Mouse (Mus musculus): Measurements from ENCODE around the gene Rslcan18. TPM values are rescaled to one million over a fixed set of nuclear protein-coding genes. Genes with fewer than 3 reads are reported as not detected.
"Not testable (repeated sequence)": the region's sequence is repeated elsewhere in the genome, so short reads cannot be mapped to it uniquely, and the experiment has no call there.

Gene Rslcan18
- total RNA-seq (2014; rRNA removed) (not detected in 2 replicates), polyA plus RNA-seq (2015; fragmentation: Nextera tagmentation; extraction: Ambion mirVana) (0.08 TPM in 1 of 2 replicates, not detected in the other)

- not testable (repeated sequence) for H3K9me3 ChIP-seq (ENCODE audit: low read length); H3K9ac ChIP-seq; H3K27me3 ChIP-seq (ENCODE audit: insufficient read depth, low read length); DNase-seq; H3K27ac ChIP-seq (ENCODE audit: low read depth, low read length); ATAC-seq; H3K4me2 ChIP-seq (ENCODE audit: low read depth); H3K4me3 ChIP-seq (ENCODE audit: low read depth, low read length); H3K36me3 ChIP-seq (ENCODE audit: insufficient read depth); H3K4me1 ChIP-seq (ENCODE audit: insufficient read depth)
- WGBS = 91% methylated on average over 8 of the region's 8 CpGs
Measured at GRCm38 (mm10) chr13:67116163-67116562, at the start of gene Rslcan18. Gene Rslcan18, minus strand, starts transcription at chr13:67116263.

GRCm38 (mm10) chr13:67128038-67128721, 12.1 kb upstream of the Rslcan18 start:
- no peaks in the 10 kb centered on the region for H3K27me3 ChIP-seq (ENCODE audit: insufficient read depth, low read length)
- H3K9ac ChIP-seq = peak overlapping the region; percentile 83
- peak; percentile 99 for ATAC-seq
- H3K4me2 ChIP-seq (ENCODE audit: low read depth) = peak overlapping the region; percentile 88
- peak; percentile 22 for TF ChIP-seq CTCF (IDR thresholded peaks at IDR 0.05; ENCODE audit: low read depth)
- 1% methylated on average over 18 of the region's 18 CpGs for WGBS
- 0 out of 2 replicates have a peak, but pooled peaks cover 8% of the 10 kb centered on the region for H3K4me1 ChIP-seq (ENCODE audit: insufficient read depth)
- peak; percentile 92 for DNase-seq
- peak overlapping the region; percentile 67; the same call in 1 of the 2 replicates for H3K27ac ChIP-seq (ENCODE audit: low read depth, low read length)
- H3K4me3 ChIP-seq (ENCODE audit: low read depth, low read length) = peak overlapping the region; percentile 73
- H3K9me3 ChIP-seq (ENCODE audit: low read length) = no peaks in the 10 kb centered on the region
- no peaks in the 10 kb centered on the region for H3K36me3 ChIP-seq (ENCODE audit: insufficient read depth)

GRCm38 (mm10) chr13:67127507-67127906, 11.4 kb upstream of the Rslcan18 start:
- not testable (repeated sequence) for H3K36me3 ChIP-seq (ENCODE audit: insufficient read depth); H3K9me3 ChIP-seq (ENCODE audit: low read length); DNase-seq; H3K27ac ChIP-seq (ENCODE audit: low read depth, low read length); H3K27me3 ChIP-seq (ENCODE audit: insufficient read depth, low read length); H3K4me1 ChIP-seq (ENCODE audit: insufficient read depth)
- Histone ChIP-seq H3K4me3 (ENCODE audit: low read depth, low read length) (peak overlapping the region; percentile 73), H3K4me2 (ENCODE audit: low read depth) (peak overlapping the region; percentile 88), H3K9ac (peak overlapping the region; percentile 83)
- WGBS = 79% methylated on average over 10 of the region's 10 CpGs
- ATAC-seq = peak; percentile 7

GRCm38 (mm10) chr13:67124460-67124859, 8.4 kb upstream of the Rslcan18 start:
- no peak for TF ChIP-seq CTCF (IDR thresholded peaks at IDR 0.05; ENCODE audit: low read depth)
- DNase-seq (no peak), ATAC-seq (no peak)
- H3K4me2 ChIP-seq (ENCODE audit: low read depth) = no peak overlapping the region
- no peaks in the 10 kb centered on the region for H3K9me3 ChIP-seq (ENCODE audit: low read length)
- H3K27me3 ChIP-seq (ENCODE audit: insufficient read depth, low read length) = no peaks in the 10 kb centered on the region
- no peak overlapping the region for H3K27ac ChIP-seq (ENCODE audit: low read depth, low read length)
- no peak overlapping the region for H3K9ac ChIP-seq
- 97% methylated on average over 1 of the region's 1 CpGs for WGBS
- no peak overlapping the region for H3K4me3 ChIP-seq (ENCODE audit: low read depth, low read length)
- H3K4me1 ChIP-seq (ENCODE audit: insufficient read depth) = 0 out of 2 replicates have a peak, but pooled peaks cover 8% of the 10 kb centered on the region
- H3K36me3 ChIP-seq (ENCODE audit: insufficient read depth) = no peaks in the 10 kb centered on the region

- not testable (repeated sequence) for H3K9ac ChIP-seq; H3K4me3 ChIP-seq (ENCODE audit: low read depth, low read length); ATAC-seq; H3K4me1 ChIP-seq (ENCODE audit: insufficient read depth); H3K27me3 ChIP-seq (ENCODE audit: insufficient read depth, low read length); H3K27ac ChIP-seq (ENCODE audit: low read depth, low read length); H3K36me3 ChIP-seq (ENCODE audit: insufficient read depth); H3K9me3 ChIP-seq (ENCODE audit: low read length); DNase-seq; H3K4me2 ChIP-seq (ENCODE audit: low read depth)
Measured at GRCm38 (mm10) chr13:67121360-67121759, 5.3 kb upstream of the Rslcan18 start, which contains the start of gene Zfp759. Gene Zfp759, plus strand, starts transcription at chr13:67121660.

- Histone ChIP-seq H3K27me3 (ENCODE audit: insufficient read depth, low read length) (no peaks in the 10 kb centered on the region), H3K4me3 (ENCODE audit: low read depth, low read length) (no peak overlapping the region), H3K9me3 (ENCODE audit: low read length) (no peaks in the 10 kb centered on the region), H3K27ac (ENCODE audit: low read depth, low read length) (no peak overlapping the region), H3K36me3 (ENCODE audit: insufficient read depth) (no peaks in the 10 kb centered on the region), H3K4me1 (ENCODE audit: insufficient read depth) (no peaks in the 10 kb centered on the region), H3K4me2 (ENCODE audit: low read depth) (no peak overlapping the region), H3K9ac (no peak overlapping the region)
- WGBS = 90% methylated on average over 2 of the region's 2 CpGs
- ATAC-seq = no peak
- no peak for DNase-seq
- no peak for TF ChIP-seq CTCF (IDR thresholded peaks at IDR 0.05; ENCODE audit: low read depth)
Measured at GRCm38 (mm10) chr13:67113287-67113686, 2.8 kb downstream of the Rslcan18 start.

DNA sequence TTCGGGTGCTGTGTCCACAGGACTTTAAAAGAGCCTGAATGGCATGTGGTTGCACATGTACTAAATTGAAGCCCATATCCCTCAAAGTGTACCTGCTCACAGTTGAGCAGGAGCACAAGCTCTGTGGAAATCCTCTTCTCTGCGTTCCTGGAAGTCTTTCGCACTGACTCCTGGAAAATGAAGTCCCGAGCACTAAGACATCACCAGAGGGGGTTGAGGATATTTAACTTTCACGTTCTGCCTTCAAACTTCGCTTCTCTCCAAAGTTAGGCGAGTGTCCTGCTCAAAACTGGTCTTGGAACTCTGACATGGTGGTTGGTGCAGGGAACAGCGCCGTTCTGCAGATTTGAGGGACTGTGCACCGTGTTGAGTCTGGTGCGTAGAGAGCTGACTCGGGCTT, 4.0 kb downstream of the Rslcan18 start:
- H3K36me3 ChIP-seq (ENCODE audit: insufficient read depth) = no peaks in the 10 kb centered on the region
- H3K9me3 ChIP-seq (ENCODE audit: low read length) = no peaks in the 10 kb centered on the region
- H3K27me3 ChIP-seq (ENCODE audit: insufficient read depth, low read length) = no peaks in the 10 kb centered on the region
- no peak for TF ChIP-seq CTCF (IDR thresholded peaks at IDR 0.05; ENCODE audit: low read depth)
- no peak overlapping the region for H3K27ac ChIP-seq (ENCODE audit: low read depth, low read length)
- WGBS = 85% methylated on average over 12 of the region's 12 CpGs
- no peak for DNase-seq
- no peak overlapping the region for H3K9ac ChIP-seq
- H3K4me1 ChIP-seq (ENCODE audit: insufficient read depth) = no peaks in the 10 kb centered on the region; the same call in 1 of the 2 replicates
- no peak overlapping the region for H3K4me2 ChIP-seq (ENCODE audit: low read depth)
- no peak overlapping the region for H3K4me3 ChIP-seq (ENCODE audit: low read depth, low read length)
- no peak for ATAC-seq
